Mouse (Mus musculus) cortical plate, adult 2 months (tissue): Measurements from ENCODE around the gene Cldn3.

Experiments
- CTCF ChIP-seq: fragments of 200-500 bp; IDR thresholded peaks from 2 replicates; pipeline ENCODE4 v1.5.1; 2011; ENCODE audit warnings: mild to moderate bottlenecking, control low read depth, low read length; ENCODE audit not compliant: insufficient read depth; ENCODE audit errors: extremely low read depth
- POLR2A ChIP-seq: fragments of 200-500 bp; IDR thresholded peaks from 2 replicates; pipeline ENCODE4 v1.6.1; 2011; ENCODE audit warnings: mild to moderate bottlenecking, low read length, control low read depth; ENCODE audit not compliant: insufficient read depth; ENCODE audit errors: extremely low read depth

GRCm38 (mm10) chr5:134942740-134943139, 43.3 kb upstream of the Cldn3 start:
- no peak for TF ChIP-seq POLR2A
- TF ChIP-seq CTCF: no peak
